Mouse (Mus musculus): Measurements from ENCODE around the gene Inpp5d. TPM values are rescaled to one million over a fixed set of nuclear protein-coding genes. Genes with fewer than 3 reads are reported as not detected.

Inpp5d gene
- polyA plus RNA-seq, 1 experiment, result 204 TPM

DNA sequence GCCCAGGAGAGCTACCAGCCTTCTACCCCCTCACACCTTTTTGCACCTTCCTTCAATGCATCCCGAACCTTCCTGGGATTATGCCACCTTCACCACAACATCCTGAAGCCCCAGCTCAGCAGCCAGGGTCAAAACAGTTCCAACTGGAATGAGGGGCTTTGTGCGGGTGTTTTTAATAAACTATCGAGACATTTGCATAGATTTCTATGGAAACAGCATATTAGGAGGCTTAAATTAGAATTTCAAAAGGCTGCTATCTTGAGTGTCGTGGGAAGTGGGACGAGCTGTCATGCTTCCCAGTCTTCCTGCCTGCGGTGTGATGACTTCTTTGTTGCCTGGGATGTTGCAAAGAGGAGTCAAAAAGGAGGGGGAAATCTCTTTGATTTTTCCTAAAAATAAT, 88.9 kb downstream of the Inpp5d start:
- no peak overlapping the region for H3K4me3 ChIP-seq (ENCODE audit: extremely low read depth, insufficient read depth, insufficient read length)
- no peak overlapping the region for H3K27ac ChIP-seq (ENCODE audit: insufficient read depth, low read length)
- peaks cover 75% of the 10 kb centered on the region for H3K36me3 ChIP-seq (ENCODE audit: control insufficient read depth, insufficient read depth, low read length)
- TF ChIP-seq POLR2A (IDR thresholded peaks at IDR 0.05; ENCODE audit: low read depth, low read length), result no peak
- no peak for TF ChIP-seq CTCF (IDR thresholded peaks at IDR 0.05; ENCODE audit: extremely low read depth, insufficient read depth, insufficient read length, insufficient replicate concordance)
- no peaks in the 10 kb centered on the region for H3K27me3 ChIP-seq (ENCODE audit: control insufficient read depth, insufficient read depth, low read length)
- H3K4me1 ChIP-seq (ENCODE audit: control insufficient read depth, insufficient read depth, insufficient read length), result no peaks in the 10 kb centered on the region
- 90% methylated on average over 6 of the region's 6 CpGs for WGBS
- no peak for DNase-seq (ENCODE audit: low read depth in 1 of 2, low spot score in 2 of 2)

- Histone ChIP-seq H3K27ac (ENCODE audit: insufficient read depth, low read length) (no peak overlapping the region), H3K36me3 (ENCODE audit: control insufficient read depth, insufficient read depth, low read length) (peaks cover 73% of the 10 kb centered on the region), H3K27me3 (ENCODE audit: control insufficient read depth, insufficient read depth, low read length) (no peaks in the 10 kb centered on the region), H3K4me1 (ENCODE audit: control insufficient read depth, insufficient read depth, insufficient read length) (no peaks in the 10 kb centered on the region), H3K4me3 (ENCODE audit: extremely low read depth, insufficient read depth, insufficient read length) (no peak overlapping the region)
- 94% methylated on average over 7 of the region's 7 CpGs for WGBS
- TF ChIP-seq POLR2A (IDR thresholded peaks at IDR 0.05; ENCODE audit: low read depth, low read length), result no peak
- no peak for TF ChIP-seq CTCF (IDR thresholded peaks at IDR 0.05; ENCODE audit: extremely low read depth, insufficient read depth, insufficient read length, insufficient replicate concordance)
- no peak for DNase-seq (ENCODE audit: low read depth in 1 of 2, low spot score in 2 of 2)
Measured at GRCm38 (mm10) chr1:87709661-87710270, 89.7 kb downstream of the Inpp5d start.

GRCm38 (mm10) chr1:87711938-87712613, 92.0 kb downstream of the Inpp5d start:
- Histone ChIP-seq H3K4me3 (ENCODE audit: extremely low read depth, insufficient read depth, insufficient read length) (no peak overlapping the region), H3K27ac (ENCODE audit: insufficient read depth, low read length) (peak overlapping the region; percentile 54; the same call in 1 of the 2 replicates), H3K36me3 (ENCODE audit: control insufficient read depth, insufficient read depth, low read length) (peaks cover 73% of the 10 kb centered on the region), H3K27me3 (ENCODE audit: control insufficient read depth, insufficient read depth, low read length) (no peaks in the 10 kb centered on the region), H3K4me1 (ENCODE audit: control insufficient read depth, insufficient read depth, insufficient read length) (no peaks in the 10 kb centered on the region)
- no peak for DNase-seq (ENCODE audit: low read depth in 1 of 2, low spot score in 2 of 2)
- WGBS, result 84% methylated on average over 10 of the region's 10 CpGs
- TF ChIP-seq POLR2A (IDR thresholded peaks at IDR 0.05; ENCODE audit: low read depth, low read length) (no peak), CTCF (IDR thresholded peaks at IDR 0.05; ENCODE audit: extremely low read depth, insufficient read depth, insufficient read length, insufficient replicate concordance) (no peak)

GRCm38 (mm10) chr1:87712614-87712971, 92.5 kb downstream of the Inpp5d start:
- Histone ChIP-seq H3K27ac (ENCODE audit: insufficient read depth, low read length) (peak overlapping the region; percentile 54; the same call in 1 of the 2 replicates), H3K27me3 (ENCODE audit: control insufficient read depth, insufficient read depth, low read length) (no peaks in the 10 kb centered on the region), H3K4me1 (ENCODE audit: control insufficient read depth, insufficient read depth, insufficient read length) (no peaks in the 10 kb centered on the region), H3K36me3 (ENCODE audit: control insufficient read depth, insufficient read depth, low read length) (peaks cover 74% of the 10 kb centered on the region), H3K4me3 (ENCODE audit: extremely low read depth, insufficient read depth, insufficient read length) (no peak overlapping the region)
- no peak for TF ChIP-seq CTCF (IDR thresholded peaks at IDR 0.05; ENCODE audit: extremely low read depth, insufficient read depth, insufficient read length, insufficient replicate concordance)
- TF ChIP-seq POLR2A (IDR thresholded peaks at IDR 0.05; ENCODE audit: low read depth, low read length), result no peak
- WGBS, result 81% methylated on average over 1 of the region's 1 CpGs
- no peak for DNase-seq (ENCODE audit: low read depth in 1 of 2, low spot score in 2 of 2)

DNA sequence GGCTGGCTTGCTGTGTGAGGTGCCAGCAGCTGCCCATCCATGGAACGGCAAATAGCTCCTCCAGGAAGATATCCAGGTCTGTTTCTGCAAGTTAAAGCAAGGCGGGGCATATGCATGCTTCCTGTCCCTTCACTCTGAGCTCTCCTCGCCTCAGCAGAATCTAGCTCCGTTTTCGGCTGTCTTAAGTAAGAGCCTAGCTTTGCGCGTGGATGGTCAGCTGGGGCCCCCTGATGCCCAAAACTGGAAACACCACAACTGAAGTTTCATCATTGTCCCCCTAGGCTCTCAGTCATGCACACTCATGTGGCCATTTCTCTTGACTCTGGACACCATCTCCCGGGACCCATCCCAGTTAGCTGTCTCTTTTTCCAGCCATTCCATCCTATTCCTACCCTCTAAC, 101.3 kb downstream of the Inpp5d start:
- no peak overlapping the region for H3K27ac ChIP-seq (ENCODE audit: insufficient read depth, low read length)
- no peak overlapping the region for H3K4me3 ChIP-seq (ENCODE audit: extremely low read depth, insufficient read depth, insufficient read length)
- no peaks in the 10 kb centered on the region for H3K27me3 ChIP-seq (ENCODE audit: control insufficient read depth, insufficient read depth, low read length)
- H3K4me1 ChIP-seq (ENCODE audit: control insufficient read depth, insufficient read depth, insufficient read length), result no peaks in the 10 kb centered on the region
- 71% methylated on average over 8 of the region's 8 CpGs for WGBS
- DNase-seq (ENCODE audit: low read depth in 1 of 2, low spot score in 2 of 2), result no peak
- peaks cover 42% of the 10 kb centered on the region for H3K36me3 ChIP-seq (ENCODE audit: control insufficient read depth, insufficient read depth, low read length)
- TF ChIP-seq POLR2A (IDR thresholded peaks at IDR 0.05; ENCODE audit: low read depth, low read length) (no peak), CTCF (IDR thresholded peaks at IDR 0.05; ENCODE audit: extremely low read depth, insufficient read depth, insufficient read length, insufficient replicate concordance) (no peak)

DNA sequence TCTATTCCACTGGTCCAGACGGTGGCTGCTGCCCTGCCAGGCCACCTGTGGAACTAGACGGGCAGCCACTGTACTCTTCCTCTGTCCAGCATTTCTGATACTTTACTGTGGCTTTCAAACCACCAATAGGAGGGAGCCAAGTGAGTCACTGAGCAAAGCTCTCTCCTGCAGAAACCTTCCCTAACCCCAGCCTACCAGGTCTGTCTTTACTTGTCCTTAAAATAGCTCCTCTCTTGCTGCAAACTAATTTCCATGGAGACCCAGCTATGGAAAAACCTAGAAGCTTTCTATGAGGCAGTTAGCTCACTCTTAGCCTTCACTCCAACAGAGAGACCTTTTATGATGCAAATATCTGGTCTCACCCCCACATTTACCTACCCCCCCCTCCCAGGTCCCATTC, 102.0 kb downstream of the Inpp5d start:
- WGBS, result 79% methylated on average over 2 of the region's 2 CpGs
- TF ChIP-seq POLR2A (IDR thresholded peaks at IDR 0.05; ENCODE audit: low read depth, low read length) (no peak), CTCF (IDR thresholded peaks at IDR 0.05; ENCODE audit: extremely low read depth, insufficient read depth, insufficient read length, insufficient replicate concordance) (no peak)
- peaks cover 38% of the 10 kb centered on the region for H3K36me3 ChIP-seq (ENCODE audit: control insufficient read depth, insufficient read depth, low read length)
- no peaks in the 10 kb centered on the region for H3K27me3 ChIP-seq (ENCODE audit: control insufficient read depth, insufficient read depth, low read length)
- H3K4me3 ChIP-seq (ENCODE audit: extremely low read depth, insufficient read depth, insufficient read length), result no peak overlapping the region
- H3K4me1 ChIP-seq (ENCODE audit: control insufficient read depth, insufficient read depth, insufficient read length), result no peaks in the 10 kb centered on the region
- no peak overlapping the region for H3K27ac ChIP-seq (ENCODE audit: insufficient read depth, low read length)
- no peak for DNase-seq (ENCODE audit: low read depth in 1 of 2, low spot score in 2 of 2)

DNA sequence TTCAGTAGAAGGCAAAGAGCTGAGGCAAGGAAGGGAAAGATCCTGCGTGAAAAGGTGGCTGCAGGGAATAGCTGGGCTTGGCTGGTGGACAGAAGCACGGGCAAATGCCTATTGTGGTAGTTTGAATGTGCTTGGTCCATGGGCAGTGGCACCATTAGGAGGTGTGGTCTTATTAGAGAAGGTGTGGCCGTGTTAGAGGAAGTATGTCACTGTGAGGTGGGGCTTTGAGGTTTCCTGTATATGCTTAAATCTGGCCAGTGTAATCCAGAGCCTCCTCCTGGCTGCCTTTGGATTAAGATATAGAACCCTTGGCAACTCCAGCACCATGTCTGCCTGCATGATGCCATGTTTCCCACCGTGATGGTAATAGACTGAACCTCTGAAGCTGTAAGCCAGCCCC, 103.2 kb downstream of the Inpp5d start:
- no peak for TF ChIP-seq CTCF (IDR thresholded peaks at IDR 0.05; ENCODE audit: extremely low read depth, insufficient read depth, insufficient read length, insufficient replicate concordance)
- no peak for TF ChIP-seq POLR2A (IDR thresholded peaks at IDR 0.05; ENCODE audit: low read depth, low read length)
- Histone ChIP-seq H3K4me1 (ENCODE audit: control insufficient read depth, insufficient read depth, insufficient read length) (no peaks in the 10 kb centered on the region), H3K27me3 (ENCODE audit: control insufficient read depth, insufficient read depth, low read length) (no peaks in the 10 kb centered on the region), H3K36me3 (ENCODE audit: control insufficient read depth, insufficient read depth, low read length) (peaks cover 27% of the 10 kb centered on the region), H3K27ac (ENCODE audit: insufficient read depth, low read length) (no peak overlapping the region), H3K4me3 (ENCODE audit: extremely low read depth, insufficient read depth, insufficient read length) (no peak overlapping the region)
- WGBS, result 57% methylated on average over 4 of the region's 4 CpGs
- no peak for DNase-seq (ENCODE audit: low read depth in 1 of 2, low spot score in 2 of 2)
